In genomic region chr13:99152305-99152930, GRCm38 (mm10) we compare ENCODE assay signal across 8 mouse cellular contexts. TPM values are rescaled to one million over a fixed set of nuclear protein-coding genes. Genes with fewer than 3 reads are reported as not detected.
DNase-seq lines count a peak whose midpoint lies in the region; ATAC-seq lines count a peak whose summit lies in the region.

No protein-coding gene starts in this region.

- H3K9me3 ChIP-seq in kidney, embryonic 14.5 days (ENCODE audit: control insufficient read depth, low read length) = no peaks in the 10 kb centered on the region
- peaks cover 10% of the 10 kb centered on the region; the same call in 1 of the 2 replicates for H3K9me3 ChIP-seq in limb, embryonic 12.5 days

- no peaks in the 10 kb centered on the region for H3K27me3 ChIP-seq in kidney, embryonic 14.5 days (ENCODE audit: control insufficient read depth, insufficient read depth, low read length)
- peaks cover 19% of the 10 kb centered on the region for H3K27me3 ChIP-seq in limb, embryonic 12.5 days

- ATAC-seq in kidney, embryonic 14.5 days (ENCODE audit: low FRiP score, low TSS enrichment) = peak; percentile 28; the same call in 1 of the 2 replicates
- ATAC-seq in limb, embryonic 12.5 days (ENCODE audit: insufficient number of reproducible peaks, insufficient read depth, low FRiP score, low TSS enrichment, low read depth) = no peak

- H3K36me3 ChIP-seq in kidney, embryonic 14.5 days (ENCODE audit: control insufficient read depth, insufficient read depth, low read length) = no peaks in the 10 kb centered on the region
- H3K36me3 ChIP-seq in limb, embryonic 12.5 days = no peaks in the 10 kb centered on the region

- peaks cover 9% of the 10 kb centered on the region; the same call in 1 of the 2 replicates for H3K4me1 ChIP-seq in kidney, embryonic 14.5 days (ENCODE audit: control insufficient read depth, insufficient read depth, low read length)
- H3K4me1 ChIP-seq in limb, embryonic 12.5 days (replicated peaks) = peaks cover 23% of the 10 kb centered on the region

- no peak overlapping the region for H3K27ac ChIP-seq in kidney, embryonic 14.5 days (ENCODE audit: low read depth, low read length)
- no peak overlapping the region for H3K27ac ChIP-seq in limb, embryonic 12.5 days

- 13% methylated on average over 18 of the region's 18 CpGs for WGBS in kidney, embryonic 14.5 days
- 12% methylated on average over 18 of the region's 18 CpGs for WGBS in limb, embryonic 12.5 days

- H3K4me3 ChIP-seq in kidney, embryonic 14.5 days (ENCODE audit: low read length) = no peak overlapping the region
- H3K4me3 ChIP-seq in limb, embryonic 12.5 days (replicated peaks) = no peak overlapping the region

- H3K9ac ChIP-seq in kidney, embryonic 14.5 days (ENCODE audit: low read depth, low read length) = no peak overlapping the region
- no peak overlapping the region for H3K9ac ChIP-seq in limb, embryonic 12.5 days (replicated peaks)

- DNase-seq in kidney, postnatal 14 days = no peak
- DNase-seq in NIH3T3 (ENCODE audit: low read depth) = peak; percentile 62
- peak; percentile 35 for DNase-seq in embryo, embryonic 10.5 days (ENCODE audit: low spot score)
- no peak for DNase-seq in thymus, postnatal 10 days (ENCODE audit: low spot score in 2 of 2)
- DNase-seq in layer of hippocampus, adult 9-10 months (ENCODE audit: low spot score) = no peak
- DNase-seq in spleen, postnatal 14 days (ENCODE audit: low spot score in 2 of 2) = no peak

- H3K4me2 ChIP-seq in kidney, embryonic 14.5 days (replicated peaks; ENCODE audit: low read depth, low read length) = 0 out of 2 replicates have a peak overlapping the region, but pooled peaks have one; percentile 1
- peak overlapping the region; percentile 36; the same call in 1 of the 2 replicates for H3K4me2 ChIP-seq in limb, embryonic 12.5 days

RNA-seq across cellular contexts. Expression of gene Zfp366, which starts 32.2 kb away (rescaled TPM):
- polyA plus RNA-seq in kidney, embryonic 14.5 days (2014; fragmentation: Nextera tagmentation; extraction: Ambion mirVana) = 0.83 and 1.6 TPM in 2 replicates
- 0.38 and 0.49 TPM in 2 replicates for polyA plus RNA-seq in limb, embryonic 12.5 days (2016; fragmentation: Nextera tagmentation; extraction: Ambion mirVana)

Comparison
In these comparisons a context has a peak if more than half of its experiments do, and no peak if none do; other contexts are left out.
1. DNase-seq: peak in NIH3T3 (single experiment) and embryo, embryonic 10.5 days (single experiment); none in kidney, postnatal 14 days (single experiment), thymus, postnatal 10 days (0 of 2), layer of hippocampus, adult 9-10 months (single experiment) and spleen, postnatal 14 days (0 of 2).